Mouse (Mus musculus) naive thymus-derived CD4-positive, alpha-beta T cell, adult 5 months (primary cell): ENCODE measurements around the gene Homer3. TPM values are rescaled to one million over a fixed set of nuclear protein-coding genes. Genes with fewer than 3 reads are reported as not detected.

ENCODE experiments used
- polyA plus RNA-seq: library from polyadenylated mRNA; unstranded; fragments of 100-300 nt; shearing (Covaris generic); gene quantifications from one replicate; pipeline ENCODE4 v1.2.1, GENCODE M21; 2017

The Homer3 gene
- polyA plus RNA-seq: 2.6 TPM

GRCm38 (mm10) chr8:70282603-70283135 lies at the start of gene Homer3:
Homer3 (plus strand) TSS chr8:70282827.

GRCm38 (mm10) chr8:70234080-70234780 lies 48.4 kb upstream of the Homer3 start, which contains the start of the genes Sugp2 and Armc6:
Sugp2 (plus strand) TSS chr8:70234226.
Armc6 (minus strand) TSS chr8:70234466.

GRCm38 (mm10) chr8:70302358-70302890 lies 19.8 kb downstream of the Homer3 start, which contains the start of the genes Ddx49 and Cope:
Ddx49 (minus strand) TSS chr8:70302489.
Cope (plus strand) TSS chr8:70302518.

GRCm38 (mm10) chr8:70315624-70316510 lies 33.2 kb downstream of the Homer3 start, which contains the start of gene Cers1:
Cers1 (plus strand) TSS chr8:70315775.

GRCm38 (mm10) chr8:70329124-70329834 lies 46.7 kb downstream of the Homer3 start, which contains the start of gene Gdf1:
Gdf1 (plus strand) TSS chr8:70329817.

Other genes with a start within 250 kb of the Homer3 start
- gene Mau2, start 240.1 kb upstream of the Homer3 start, polyA plus RNA-seq: 143 TPM
- 52.6 TPM for gene Sugp1, start 240.0 kb upstream of the Homer3 start, polyA plus RNA-seq
- not detected for gene Tm6sf2, start 209.9 kb upstream of the Homer3 start, polyA plus RNA-seq
- not detected for gene Hapln4, start 199.4 kb upstream of the Homer3 start, polyA plus RNA-seq
- not detected for gene Ncan, start 162.0 kb upstream of the Homer3 start, polyA plus RNA-seq
- 48.4 TPM for gene Nr2c2ap, start 151.5 kb upstream of the Homer3 start, polyA plus RNA-seq
- gene Rfxank, start 143.7 kb upstream of the Homer3 start, polyA plus RNA-seq: 21.7 TPM
- gene Borcs8, start 143.3 kb upstream of the Homer3 start, polyA plus RNA-seq: 36.2 TPM
- 0.97 TPM for gene Mef2b, start 143.1 kb upstream of the Homer3 start, polyA plus RNA-seq
- gene Tmem161a, start 110.5 kb upstream of the Homer3 start, polyA plus RNA-seq: 45.8 TPM
- 7.9 TPM for gene Slc25a42, start 70.5 kb upstream of the Homer3 start, polyA plus RNA-seq
- gene Sugp2, start 48.6 kb upstream of the Homer3 start, polyA plus RNA-seq: 36.8 TPM
- gene Armc6, start 48.4 kb upstream of the Homer3 start, polyA plus RNA-seq: 11.5 TPM
- gene Ddx49, start 19.7 kb downstream of the Homer3 start, polyA plus RNA-seq: 60.5 TPM
- 237 TPM for gene Cope, start 19.7 kb downstream of the Homer3 start, polyA plus RNA-seq
- not detected for gene Cers1, start 32.9 kb downstream of the Homer3 start, polyA plus RNA-seq
- 0.44 TPM for gene Gdf1, start 47.0 kb downstream of the Homer3 start, polyA plus RNA-seq
- 88.8 TPM for gene Upf1, start 70.5 kb downstream of the Homer3 start, polyA plus RNA-seq
- gene Comp, start 90.7 kb downstream of the Homer3 start, polyA plus RNA-seq: 2.4 TPM
- 12.2 TPM for gene Crtc1, start 156.8 kb downstream of the Homer3 start, polyA plus RNA-seq
- gene Klhl26, start 194.1 kb downstream of the Homer3 start, polyA plus RNA-seq: 9.8 TPM
- not detected for gene Tmem59l, start 204.5 kb downstream of the Homer3 start, polyA plus RNA-seq
- gene Crlf1, start 210.3 kb downstream of the Homer3 start, polyA plus RNA-seq: not detected
- gene Rex1bd, start 223.9 kb downstream of the Homer3 start, polyA plus RNA-seq: 62.7 TPM
- 1,566 TPM for gene Uba52, start 228.0 kb downstream of the Homer3 start, polyA plus RNA-seq
- 382 TPM for gene Fkbp8, start 244.9 kb downstream of the Homer3 start, polyA plus RNA-seq
- 67.1 TPM for gene Kxd1, start 245.1 kb downstream of the Homer3 start, polyA plus RNA-seq